Mouse (Mus musculus): ENCODE data around the gene Phb2.

The Phb2 gene

GRCm38 (mm10) chr6:124746296-124746605 lies 34.1 kb downstream of the Phb2 start:
- no peak for DNase-seq (ENCODE audit: low spot score in 2 of 2)

- no peak for DNase-seq (ENCODE audit: low spot score in 2 of 2)
Observed at GRCm38 (mm10) chr6:124746654-124747632, 34.8 kb downstream of the Phb2 start.

GRCm38 (mm10) chr6:124750405-124750804 lies 38.3 kb downstream of the Phb2 start:
- no peak for DNase-seq (ENCODE audit: low spot score in 2 of 2)

GRCm38 (mm10) chr6:124753861-124754260 lies 41.7 kb downstream of the Phb2 start:
- DNase-seq (ENCODE audit: low spot score in 2 of 2): no peak

GRCm38 (mm10) chr6:124755306-124755705 lies 43.2 kb downstream of the Phb2 start:
- DNase-seq (ENCODE audit: low spot score in 2 of 2): no peak

GRCm38 (mm10) chr6:124755831-124756595 lies 43.9 kb downstream of the Phb2 start, which contains the start of the genes Gm45234 and Atn1:
Gene Gm45234 (minus strand): TSS chr6:124756021.
Gene Atn1 (minus strand): TSS chr6:124756524.
- DNase-seq (ENCODE audit: low spot score in 2 of 2): no peak

GRCm38 (mm10) chr6:124756652-124757350 lies 44.7 kb downstream of the Phb2 start:
- DNase-seq (ENCODE audit: low spot score in 2 of 2): peak; percentile 77 to 85

- DNase-seq (ENCODE audit: low spot score in 2 of 2): no peak
Observed at GRCm38 (mm10) chr6:124757351-124757880, 45.3 kb downstream of the Phb2 start.

GRCm38 (mm10) chr6:124757909-124758848 lies 46.0 kb downstream of the Phb2 start:
- DNase-seq (ENCODE audit: low spot score in 2 of 2): peak in 1 of 2 experiments; percentile 72

- no peak for DNase-seq (ENCODE audit: low spot score in 2 of 2)
Observed at GRCm38 (mm10) chr6:124758849-124759232, 46.7 kb downstream of the Phb2 start.

- peak; percentile 83 to 86 for DNase-seq (ENCODE audit: low spot score in 2 of 2)
Observed at GRCm38 (mm10) chr6:124759259-124759658, 47.1 kb downstream of the Phb2 start.

GRCm38 (mm10) chr6:124765951-124766350 lies 53.8 kb downstream of the Phb2 start:
- no peak for DNase-seq (ENCODE audit: low spot score in 2 of 2)
